Mouse (Mus musculus): ENCODE measurements around the gene Cd248. TPM values are rescaled to one million over a fixed set of nuclear protein-coding genes. Genes with fewer than 3 reads are reported as not detected.

The Cd248 gene
- 0.41 and 0.49 TPM in 2 replicates for total RNA-seq (2017)

DNA sequence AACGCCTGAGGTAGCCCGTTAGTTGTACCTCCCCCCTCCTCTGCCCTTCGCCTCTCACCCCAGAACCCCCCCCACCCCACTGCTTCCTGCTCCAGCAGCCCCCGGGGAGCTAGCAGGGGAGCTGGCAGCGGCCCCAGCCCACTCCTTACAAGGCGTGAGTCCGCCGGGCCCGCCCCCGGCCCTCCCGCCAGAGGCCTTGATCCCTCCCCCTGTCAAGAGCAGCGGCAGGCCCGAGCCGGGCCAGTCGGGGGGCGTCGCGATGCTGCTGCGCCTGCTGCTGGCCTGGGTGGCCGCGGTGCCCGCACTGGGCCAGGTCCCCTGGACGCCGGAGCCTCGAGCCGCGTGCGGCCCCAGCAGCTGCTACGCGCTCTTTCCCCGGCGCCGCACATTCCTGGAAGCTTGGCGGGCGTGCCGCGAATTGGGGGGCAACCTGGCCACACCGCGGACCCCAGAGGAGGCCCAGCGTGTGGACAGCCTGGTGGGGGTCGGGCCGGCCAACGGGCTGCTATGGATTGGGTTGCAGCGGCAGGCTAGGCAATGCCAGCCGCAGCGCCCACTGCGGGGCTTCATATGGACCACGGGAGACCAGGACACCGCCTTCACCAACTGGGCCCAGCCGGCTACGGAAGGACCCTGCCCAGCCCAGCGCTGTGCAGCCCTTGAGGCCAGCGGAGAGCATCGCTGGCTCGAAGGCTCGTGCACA is at the start of gene Cd248:
Cd248 (plus strand) TSS at position 212 of the 703 bp plus-strand sequence.
- ATAC-seq (replicated peaks; ENCODE audit: low read depth, poor library complexity, severe bottlenecking), result no peak

DNA sequence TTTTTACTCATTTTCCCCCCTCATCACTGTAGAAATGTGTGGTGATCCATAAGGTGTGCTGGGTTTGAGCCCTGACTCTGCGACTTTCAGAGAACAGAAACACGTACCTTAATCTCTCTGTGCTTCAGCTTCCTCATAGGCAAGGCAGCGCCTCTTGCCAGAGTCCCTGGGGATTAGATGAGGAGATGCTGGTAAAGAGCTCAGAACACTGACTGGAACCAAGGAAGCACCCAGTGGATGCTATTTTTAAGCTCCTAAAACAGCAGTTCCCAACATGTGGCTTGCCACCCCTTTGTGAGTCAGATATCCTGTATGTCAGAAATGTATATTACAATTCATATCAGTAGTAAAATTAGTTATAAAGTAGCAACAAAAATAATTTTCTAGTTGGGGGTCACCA is 49.7 kb upstream of the Cd248 start:
- no peak for ATAC-seq (replicated peaks; ENCODE audit: low read depth, poor library complexity, severe bottlenecking)

DNA sequence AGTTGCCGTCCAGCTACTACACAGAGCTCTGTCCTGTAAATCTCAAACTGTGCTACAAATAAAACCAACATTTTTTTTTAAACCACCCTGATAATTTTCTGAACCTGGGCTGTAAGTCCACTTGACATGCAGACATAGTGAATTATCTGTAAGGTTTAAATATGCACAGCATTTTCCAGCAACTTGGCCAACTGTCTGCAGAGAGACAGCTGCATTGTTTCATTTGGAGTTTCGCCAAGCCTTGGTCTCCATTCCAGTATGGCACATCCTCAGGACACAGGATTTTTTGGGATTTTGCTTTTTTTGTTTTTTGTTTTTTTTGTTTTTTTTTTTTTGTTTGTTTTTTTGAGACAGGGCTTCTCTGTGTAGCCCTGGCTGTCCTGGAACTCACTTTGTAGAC is 46.5 kb upstream of the Cd248 start:
- ATAC-seq (replicated peaks; ENCODE audit: low read depth, poor library complexity, severe bottlenecking), result no peak

DNA sequence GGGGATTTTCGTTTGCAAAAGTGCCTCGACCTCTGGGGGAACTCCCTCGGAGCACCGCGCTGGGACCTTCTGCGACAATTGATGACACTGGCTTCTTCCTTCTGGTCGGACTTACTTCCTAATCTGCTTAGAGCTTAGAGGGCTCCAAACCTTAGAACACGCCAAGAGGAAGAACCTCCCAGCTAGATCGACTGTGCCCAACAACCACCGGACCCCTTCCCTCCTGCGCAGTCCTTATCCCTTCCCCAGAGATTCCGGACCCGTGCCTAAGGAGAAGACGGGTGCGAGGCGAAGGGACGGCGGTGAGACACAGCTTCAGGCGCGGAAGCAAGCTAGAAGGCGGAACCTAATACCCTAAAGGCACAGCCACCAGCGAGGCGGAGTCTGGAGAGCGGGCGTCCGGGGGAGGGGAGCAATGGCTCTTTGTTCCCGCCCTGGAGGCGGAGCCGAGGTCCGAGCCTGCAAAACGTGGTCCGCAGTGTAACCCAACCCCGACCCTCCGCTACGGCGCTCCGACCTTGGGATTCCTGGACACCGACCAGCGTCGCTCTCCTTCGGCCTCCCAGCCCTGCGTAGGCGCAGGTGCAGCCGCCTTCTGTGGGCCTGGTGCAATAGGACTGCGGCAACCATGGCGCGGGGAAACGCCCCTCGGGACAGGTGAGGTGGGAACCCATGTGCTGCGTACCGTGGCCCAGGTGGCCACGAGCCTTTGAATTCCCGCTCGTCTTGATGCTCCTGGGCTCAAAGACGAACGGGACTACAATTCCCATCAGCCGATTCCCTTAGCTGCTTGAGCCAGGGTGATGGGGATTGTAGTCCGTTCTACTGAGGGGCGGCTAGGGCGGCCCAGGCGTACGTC is 44.0 kb upstream of the Cd248 start, which contains the start of gene Slc29a2:
Slc29a2 (plus strand) TSS at position 240 of the 859 bp plus-strand sequence.
- ATAC-seq (replicated peaks; ENCODE audit: low read depth, poor library complexity, severe bottlenecking), result peak; percentile 97

DNA sequence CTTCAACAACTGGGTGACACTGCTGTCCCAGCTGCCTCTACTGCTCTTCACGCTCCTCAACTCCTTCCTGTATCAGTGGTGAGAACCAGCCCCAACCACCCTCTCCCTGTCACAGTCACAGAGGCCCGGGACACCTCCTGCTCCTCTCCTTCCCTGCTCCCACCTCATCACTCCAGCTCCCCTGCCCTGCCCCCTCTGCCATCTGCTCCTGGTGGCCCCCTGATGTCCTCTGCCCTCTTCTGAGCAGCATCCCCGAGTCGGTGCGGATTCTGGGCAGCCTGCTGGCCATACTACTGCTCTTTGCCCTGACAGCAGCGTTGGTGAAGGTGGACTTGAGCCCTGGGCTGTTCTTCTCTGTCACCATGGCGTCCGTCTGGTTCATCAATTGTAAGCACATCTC is 41.8 kb upstream of the Cd248 start:
- ATAC-seq (replicated peaks; ENCODE audit: low read depth, poor library complexity, severe bottlenecking), result no peak

DNA sequence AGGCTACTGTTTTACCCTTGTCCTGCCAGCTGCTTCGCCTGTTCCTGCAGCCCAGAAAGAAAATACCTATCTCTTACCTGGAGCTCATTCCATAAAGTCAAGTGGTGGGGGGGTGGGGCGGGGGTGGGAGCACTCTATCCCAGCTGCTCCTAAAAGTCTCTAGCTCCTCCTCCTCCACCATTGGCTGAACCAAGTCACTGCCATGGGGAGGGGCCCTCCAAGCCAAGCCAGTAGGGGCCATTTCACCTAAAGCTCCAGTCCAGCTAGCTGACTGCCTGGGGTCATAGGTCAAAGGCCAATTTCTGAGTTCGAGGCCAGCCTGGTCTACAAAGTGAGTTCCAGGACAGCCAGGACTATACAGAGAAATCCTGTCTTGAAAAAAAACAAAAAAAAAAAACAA is 35.2 kb upstream of the Cd248 start:
- no peak for ATAC-seq (replicated peaks; ENCODE audit: low read depth, poor library complexity, severe bottlenecking)

DNA sequence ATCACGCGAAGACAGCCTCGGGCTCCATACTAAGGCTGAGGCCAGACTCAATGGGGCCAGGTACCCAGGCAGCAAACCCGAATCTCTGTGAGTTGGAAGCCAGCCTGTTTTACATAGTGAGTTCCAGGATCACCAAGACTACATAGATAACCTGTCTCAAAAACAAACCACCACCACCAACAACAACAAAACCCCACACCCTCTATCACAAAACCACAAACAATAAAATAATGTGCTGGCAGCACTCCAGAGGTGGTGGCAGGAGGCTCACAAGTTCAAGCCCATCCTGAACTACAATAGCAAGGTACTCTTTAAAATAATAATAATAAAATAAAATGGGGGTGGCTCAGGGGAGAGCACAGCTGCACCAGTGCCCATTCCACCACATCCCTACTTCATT is 31.3 kb upstream of the Cd248 start:
- no peak for ATAC-seq (replicated peaks; ENCODE audit: low read depth, poor library complexity, severe bottlenecking)

DNA sequence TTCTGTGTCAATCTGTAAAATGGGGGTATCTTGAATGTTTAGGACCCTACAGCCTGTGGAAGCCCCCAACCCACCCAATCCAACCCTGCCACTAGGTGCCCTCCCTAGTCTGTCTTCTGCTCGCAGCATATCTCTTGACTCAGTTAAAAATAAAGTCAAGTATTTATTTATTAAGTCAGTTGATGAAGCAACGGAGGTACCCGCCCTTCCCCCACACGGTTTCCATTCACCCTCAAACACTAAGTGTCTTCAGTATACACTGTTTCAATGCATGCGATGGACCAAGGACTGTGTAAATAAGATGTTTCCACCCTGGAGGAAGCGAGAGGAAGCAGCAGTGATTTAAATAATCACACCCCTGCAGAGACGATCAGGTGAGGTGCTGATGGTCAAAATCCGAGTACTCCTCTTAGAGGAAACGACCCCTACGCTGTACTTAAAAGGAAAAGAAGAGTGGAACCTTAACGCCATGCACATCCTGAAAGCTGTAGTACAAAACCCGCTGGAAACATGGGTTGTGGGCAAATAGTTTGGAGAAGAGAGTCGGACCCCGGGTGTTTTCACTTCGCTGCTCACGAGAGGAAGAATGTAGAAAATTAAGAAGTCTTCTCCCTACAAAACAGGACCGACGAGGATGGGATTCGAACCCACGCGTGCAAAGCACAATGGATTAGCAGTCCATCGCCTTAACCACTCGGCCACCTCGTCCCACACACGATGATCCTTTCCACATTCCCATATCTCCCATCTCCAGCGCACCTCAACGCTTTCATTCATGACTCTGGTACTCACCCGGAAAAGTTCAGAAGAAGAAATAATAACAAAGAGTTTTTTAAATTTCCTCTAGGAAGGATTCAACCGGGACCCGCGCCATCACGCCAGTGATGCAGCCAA is 30.0 kb upstream of the Cd248 start:
- ATAC-seq (replicated peaks; ENCODE audit: low read depth, poor library complexity, severe bottlenecking), result no peak

DNA sequence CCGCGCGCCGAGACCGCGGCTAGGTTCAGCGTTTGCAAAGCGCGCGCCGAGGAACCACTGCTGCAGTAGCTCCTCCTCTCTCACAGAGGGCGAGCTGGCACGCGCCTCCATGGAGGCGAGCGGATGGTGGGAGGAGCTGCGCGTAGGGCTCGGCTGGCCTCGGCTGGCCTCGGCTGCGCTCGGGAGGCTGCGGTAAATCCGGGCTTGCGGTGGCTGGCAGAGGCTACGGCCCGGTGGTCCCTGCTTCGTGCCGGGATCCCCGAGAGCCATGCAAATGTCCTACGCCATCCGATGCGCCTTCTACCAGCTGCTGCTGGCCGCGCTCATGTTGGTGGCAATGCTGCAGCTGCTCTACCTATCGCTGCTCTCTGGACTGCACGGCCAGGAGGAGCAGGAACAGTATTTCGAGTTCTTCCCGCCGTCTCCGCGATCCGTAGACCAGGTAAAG is 29.1 kb upstream of the Cd248 start, which contains the start of the genes B4gat1 and AC124502.3:
B4gat1 (plus strand) TSS at position 118 of the 448 bp plus-strand sequence.
AC124502.3 (plus strand) TSS at position 183 of the 448 bp plus-strand sequence.
- peak; percentile 84 for ATAC-seq (replicated peaks; ENCODE audit: low read depth, poor library complexity, severe bottlenecking)

DNA sequence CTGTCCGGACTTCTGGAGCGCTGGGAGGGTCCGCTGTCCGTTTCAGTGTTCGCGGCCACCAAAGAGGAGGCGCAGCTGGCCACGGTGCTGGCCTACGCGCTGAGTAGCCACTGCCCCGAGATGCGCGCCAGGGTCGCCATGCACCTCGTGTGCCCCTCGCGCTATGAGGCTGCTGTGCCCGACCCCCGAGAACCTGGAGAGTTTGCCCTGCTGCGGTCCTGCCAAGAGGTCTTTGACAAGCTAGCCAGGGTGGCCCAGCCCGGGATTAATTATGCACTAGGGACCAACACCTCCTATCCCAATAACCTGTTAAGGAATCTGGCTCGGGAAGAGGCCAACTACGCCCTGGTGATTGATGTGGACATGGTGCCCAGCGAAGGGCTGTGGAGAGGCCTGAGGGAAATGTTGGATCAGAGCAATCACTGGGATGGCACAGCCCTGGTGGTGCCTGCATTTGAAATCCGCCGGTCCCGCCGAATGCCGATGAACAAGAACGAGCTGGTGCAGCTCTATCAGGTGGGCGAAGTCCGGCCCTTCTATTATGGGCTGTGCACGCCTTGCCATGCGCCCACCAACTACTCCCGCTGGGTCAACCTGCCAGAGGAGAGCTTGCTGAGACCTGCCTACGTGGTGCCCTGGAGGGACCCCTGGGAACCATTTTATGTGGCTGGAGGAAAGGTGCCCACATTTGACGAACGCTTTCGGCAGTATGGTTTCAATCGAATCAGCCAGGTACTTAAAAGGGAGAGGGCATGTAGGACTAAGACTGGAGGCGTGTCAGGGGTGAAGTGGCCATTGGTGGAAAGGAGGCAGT is 28.4 kb upstream of the Cd248 start:
- no peak for ATAC-seq (replicated peaks; ENCODE audit: low read depth, poor library complexity, severe bottlenecking)

DNA sequence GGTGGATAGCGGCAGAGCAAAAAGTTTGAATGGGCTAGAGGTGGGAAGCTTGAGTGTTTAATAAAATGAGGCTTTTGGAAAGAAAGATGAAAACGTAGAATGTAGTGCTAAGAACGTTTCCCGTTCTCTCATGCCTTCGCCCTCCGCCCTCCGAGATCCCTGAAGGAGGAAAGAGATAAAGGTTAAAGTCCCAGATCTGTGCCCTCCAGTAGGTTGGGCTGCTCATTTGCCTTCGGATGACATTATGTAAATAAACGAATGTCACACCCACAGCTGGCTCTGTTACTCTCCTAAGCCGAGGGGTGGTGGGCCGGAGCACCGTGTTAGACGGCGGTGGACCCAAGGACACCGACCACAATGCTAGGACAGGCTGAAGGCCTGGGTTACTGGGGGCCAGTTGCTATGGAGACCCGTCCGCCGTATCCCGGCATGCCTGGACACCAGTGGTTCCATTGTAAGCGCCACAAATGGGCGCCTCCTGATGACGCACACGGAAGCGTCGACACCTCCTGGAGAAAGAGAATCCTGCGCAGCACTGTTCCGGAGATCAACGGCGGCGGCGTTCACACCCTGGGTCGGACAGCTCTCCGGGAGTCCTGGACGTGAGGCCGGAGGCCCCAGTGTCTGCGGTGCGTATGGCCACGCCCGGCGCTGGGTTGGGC is 26.9 kb upstream of the Cd248 start, which contains the start of gene Brms1:
Brms1 (plus strand) TSS at position 493 of the 662 bp plus-strand sequence.
- peak; percentile 77 for ATAC-seq (replicated peaks; ENCODE audit: low read depth, poor library complexity, severe bottlenecking)

DNA sequence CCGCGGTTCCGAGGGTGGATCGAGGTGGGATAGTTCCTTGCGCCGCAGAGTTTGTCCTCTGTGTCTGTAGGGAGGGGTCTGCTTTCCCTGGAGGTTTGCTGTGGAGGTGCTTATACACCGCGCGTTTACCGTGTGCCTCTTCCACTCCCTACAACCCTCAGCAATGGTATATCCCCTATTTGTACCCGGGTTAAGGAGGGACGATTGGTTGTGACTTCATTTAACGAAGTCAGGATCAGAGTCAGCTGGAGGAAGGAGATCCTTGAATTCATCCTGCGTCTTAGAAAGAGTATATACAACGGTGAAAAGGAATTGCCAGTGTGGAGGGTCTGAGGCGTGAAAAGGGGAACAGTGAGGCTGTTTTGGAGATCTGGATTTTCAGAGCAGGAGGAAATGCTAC is 26.3 kb upstream of the Cd248 start:
- no peak for ATAC-seq (replicated peaks; ENCODE audit: low read depth, poor library complexity, severe bottlenecking)

DNA sequence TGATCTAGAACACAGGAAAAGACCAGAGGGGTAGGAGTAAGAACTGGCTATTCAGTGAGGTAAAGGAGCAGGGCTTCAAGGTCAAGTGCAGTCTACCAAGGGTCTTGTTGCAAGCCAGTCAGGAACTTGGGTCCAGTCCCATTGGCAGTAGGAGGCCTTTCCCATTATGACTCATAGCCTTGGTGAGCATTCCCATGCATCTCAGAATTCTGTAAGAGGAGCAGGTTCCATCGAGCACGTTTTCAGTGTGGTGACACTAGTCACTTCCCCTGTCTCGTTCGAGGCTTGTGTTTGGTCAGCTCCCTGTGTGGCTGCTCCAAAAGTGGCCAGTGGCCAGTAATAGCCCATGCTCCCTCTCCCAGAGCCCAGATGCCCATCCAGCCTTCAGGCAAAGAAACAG is 22.3 kb upstream of the Cd248 start:
- ATAC-seq (replicated peaks; ENCODE audit: low read depth, poor library complexity, severe bottlenecking), result no peak

DNA sequence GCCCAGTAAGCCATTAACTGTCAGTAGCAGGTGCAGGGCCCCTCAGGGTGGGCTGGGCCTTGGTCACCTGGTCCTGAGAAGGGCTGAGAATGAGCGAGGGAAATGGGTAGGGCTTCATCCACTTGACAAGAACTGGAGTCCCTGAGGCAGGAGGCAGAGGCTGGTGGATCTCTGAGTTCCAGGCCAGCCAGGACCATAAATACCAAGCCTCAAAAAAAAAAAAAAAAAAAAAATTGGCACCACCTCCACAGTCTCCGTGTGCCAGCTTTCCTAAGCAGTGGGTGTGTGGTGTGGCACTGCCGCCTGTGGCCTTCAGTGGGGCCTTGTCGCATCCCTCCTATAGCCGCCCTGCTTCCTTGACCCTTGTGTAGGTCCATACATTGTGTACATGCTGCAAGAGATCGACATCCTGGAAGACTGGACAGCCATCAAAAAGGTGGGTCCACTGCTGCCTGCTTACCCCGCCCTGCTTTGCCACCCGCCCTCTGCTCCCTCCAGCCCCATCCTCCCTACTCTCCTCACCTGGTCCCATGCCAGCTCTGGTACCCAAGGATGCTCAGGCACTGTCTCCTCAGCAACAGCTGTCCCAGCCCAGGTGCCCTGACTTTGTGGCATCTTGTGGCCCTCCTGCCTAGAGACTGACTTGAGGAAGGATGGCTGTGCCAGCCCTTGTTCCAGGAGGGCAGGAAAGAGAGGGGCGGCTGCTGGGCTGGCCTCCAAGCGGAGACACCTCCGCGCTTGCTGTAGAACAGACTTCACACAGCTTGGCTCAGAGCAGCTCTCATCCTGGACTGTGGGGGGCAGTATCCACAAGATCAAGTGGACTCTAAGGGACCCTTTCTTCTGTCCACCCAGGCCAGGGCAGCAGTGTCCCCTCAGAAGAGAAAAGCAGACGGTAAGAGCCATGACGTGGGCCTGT is 19.5 kb upstream of the Cd248 start:
- no peak for ATAC-seq (replicated peaks; ENCODE audit: low read depth, poor library complexity, severe bottlenecking)

DNA sequence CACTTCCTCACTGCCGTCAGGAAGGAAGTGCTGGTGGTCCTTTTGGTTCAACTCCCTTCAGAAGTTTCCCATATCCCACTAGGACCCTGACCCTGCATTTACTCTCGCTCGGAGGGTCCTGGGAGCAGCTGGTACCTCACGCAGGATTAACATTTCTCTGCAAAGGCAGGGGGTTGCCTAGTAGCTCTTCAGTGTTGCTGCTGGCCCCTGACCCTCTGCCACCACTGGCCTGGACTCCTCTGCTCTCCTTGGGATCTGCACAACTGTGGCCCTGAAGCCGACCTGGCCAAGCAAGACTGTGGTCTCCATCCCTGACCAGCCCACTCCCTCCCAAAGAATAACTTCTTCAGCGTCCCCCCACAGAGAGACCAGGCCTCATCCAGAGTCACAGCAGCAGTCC is 18.6 kb upstream of the Cd248 start:
- no peak for ATAC-seq (replicated peaks; ENCODE audit: low read depth, poor library complexity, severe bottlenecking)

DNA sequence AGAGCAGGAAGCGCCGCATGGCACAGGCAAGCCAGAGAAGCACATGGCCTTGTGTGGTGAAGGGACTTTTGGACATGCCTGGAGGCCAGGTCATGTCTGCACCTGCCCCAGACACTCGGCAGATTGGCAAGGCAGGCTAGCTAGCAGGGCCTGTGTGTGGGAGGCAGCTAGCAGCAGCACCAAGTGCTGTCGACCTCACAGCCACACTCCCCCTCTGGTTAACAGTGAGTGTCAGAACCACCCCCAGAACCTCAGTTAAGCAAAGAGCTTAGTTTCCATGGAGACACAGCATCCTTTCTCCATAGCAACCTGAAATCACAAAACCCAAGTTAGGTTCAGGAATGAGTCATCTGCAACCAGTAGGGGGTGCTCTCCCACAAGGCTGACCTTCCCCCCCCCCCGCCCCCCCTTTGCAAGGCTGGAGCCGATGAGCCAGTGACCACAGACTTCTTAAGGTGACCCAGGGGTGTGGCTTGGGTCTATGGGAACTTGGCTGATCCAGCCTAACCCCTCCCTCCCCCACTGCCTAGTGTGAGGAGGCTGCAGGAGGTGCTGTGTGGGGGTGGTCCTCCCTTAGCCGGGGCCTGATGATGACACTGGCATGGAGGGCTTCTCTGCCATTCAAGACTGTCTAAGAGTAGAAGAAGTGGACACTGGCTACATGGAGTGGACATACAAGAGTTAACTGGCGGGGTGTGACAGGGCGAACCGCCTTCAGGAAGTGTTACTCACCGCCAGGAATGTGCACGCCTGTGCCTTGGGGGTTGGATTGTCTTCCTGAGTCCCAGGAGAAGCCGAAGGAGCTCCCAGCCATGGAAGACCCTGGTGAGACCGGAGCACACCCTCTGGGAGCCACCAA is 17.6 kb upstream of the Cd248 start, which contains the start of gene Rin1:
Rin1 (plus strand) TSS at position 435 of the 859 bp plus-strand sequence.
- peak; percentile 27 for ATAC-seq (replicated peaks; ENCODE audit: low read depth, poor library complexity, severe bottlenecking)

DNA sequence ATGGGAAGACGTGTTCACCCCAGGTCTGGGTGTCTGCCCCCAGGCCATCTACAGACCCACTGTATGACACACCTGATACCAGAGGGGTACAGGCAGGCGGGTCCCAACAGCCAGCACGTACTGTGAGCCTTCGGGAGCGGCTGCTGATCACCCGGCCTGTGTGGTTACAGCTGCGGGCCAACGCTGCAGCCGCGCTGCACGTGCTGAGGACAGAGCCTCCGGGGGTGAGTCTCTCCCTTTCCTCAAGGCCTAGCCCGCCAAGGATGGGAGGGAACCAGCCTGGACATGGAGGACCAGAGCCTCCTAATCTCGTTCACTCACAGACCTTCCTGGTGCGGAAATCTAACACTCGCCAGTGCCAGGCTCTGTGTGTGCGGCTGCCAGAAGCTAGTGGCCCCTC is 16.8 kb upstream of the Cd248 start:
- 0 out of 2 replicates have a peak, but pooled peaks have one; percentile 16 for ATAC-seq (replicated peaks; ENCODE audit: low read depth, poor library complexity, severe bottlenecking)
